Mouse (Mus musculus) hindbrain, postnatal 0 days (tissue): ENCODE measurements around the gene Pid1. TPM values are rescaled to one million over a fixed set of nuclear protein-coding genes. Genes with fewer than 3 reads are reported as not detected.

Experiments used
- ATAC-seq: fragments of 200-750 bp; cut with Nextera tagmentation; 2 replicates; pipeline ENCODE4 v1.8.0; 2017; ENCODE audit warnings: mild to moderate bottlenecking, moderate TSS enrichment, moderate library complexity
- DNase-seq: peaks from one replicate; pipeline ENCODE4 v3.0.0-alpha.2; 2015; ENCODE audit warnings: low spot score
- H3K27ac ChIP-seq: fragments of 300-500 bp; sonication (generic); 2 replicates; pipeline ENCODE4 v1.5.1; 2014; ENCODE audit warnings: mild to moderate bottlenecking
- H3K27me3 ChIP-seq: fragments of 300-500 bp; sonication (generic); 2 replicates; pipeline ENCODE4 v1.6.1; 2014; ENCODE audit warnings: low read length, mixed read lengths; ENCODE audit not compliant: insufficient read depth
- H3K36me3 ChIP-seq: fragments of 300-500 bp; sonication (generic); 2 replicates; pipeline ENCODE4 v1.6.1; 2014; ENCODE audit warnings: low read length, mixed read lengths; ENCODE audit not compliant: insufficient read depth
- H3K4me1 ChIP-seq: fragments of 300-500 bp; sonication (generic); 2 replicates; pipeline ENCODE4 v1.6.1; 2014; ENCODE audit warnings: antibody characterized with exemption, low read length, mixed read lengths; ENCODE audit not compliant: insufficient read depth
- H3K4me2 ChIP-seq: fragments of 300-500 bp; sonication (generic); 2 replicates; pipeline ENCODE4 v1.6.1; 2014; ENCODE audit warnings: low read depth, mild to moderate bottlenecking, low read length, moderate library complexity, mixed read lengths
- H3K4me3 ChIP-seq: fragments of 300-500 bp; sonication (generic); 2 replicates; pipeline ENCODE4 v1.5.1; 2014; ENCODE audit warnings: low read length
- H3K9ac ChIP-seq: fragments of 300-500 bp; sonication (generic); replicated peaks from 2 replicates; pipeline ENCODE4 v1.6.1; 2014; ENCODE audit warnings: mild to moderate bottlenecking, low read length, moderate library complexity, mixed read lengths
- H3K9me3 ChIP-seq: fragments of 300-500 bp; sonication (generic); 2 replicates; pipeline ENCODE4 v1.6.1; 2016; ENCODE audit warnings: low read length, mixed read lengths
- CTCF ChIP-seq: IDR thresholded peaks from 2 replicates; pipeline ENCODE4 v1.5.1; 2016; ENCODE audit warnings: antibody characterized with exemption, control low read depth, low read depth
- WGBS: fragments of 180-500 bp; shearing (Covaris S2); extraction: QIAGEN DNeasy Blood & Tissue Kit; methylation state at CpG from one replicate; pipeline ENCODE4 v1.1.7; 2014; 5-methylcytosine and 5-hydroxymethylcytosine counted together
- polyA plus RNA-seq: library from polyadenylated mRNA; unstranded; fragments of >200 nt; fragmentation: Nextera tagmentation; extraction: Ambion mirVana; gene quantifications from 2 replicates; pipeline ENCODE4 v1.2.1, GENCODE M21; 2015
- total RNA-seq: library from RNA; depleted of rRNA; stranded (reverse); fragments of >200 nt; gene quantifications from 2 replicates; pipeline ENCODE4 v1.2.3, GENCODE M21; 2014

The Pid1 gene
- total and polyA plus RNA-seq, 2 experiments from 2014 or later: 71.1 to 74.9 TPM

GRCm38 (mm10) chr1:84087957-84088356, 276.0 kb downstream of the Pid1 start:
- Histone ChIP-seq H3K36me3 (no peaks in the 10 kb centered on the region), H3K4me1 (no peaks in the 10 kb centered on the region), H3K27ac (no peak overlapping the region), H3K9me3 (no peaks in the 10 kb centered on the region), H3K9ac (no peak overlapping the region), H3K4me3 (no peak overlapping the region), H3K27me3 (no peaks in the 10 kb centered on the region), H3K4me2 (no peak overlapping the region)
- DNase-seq (no peak), ATAC-seq (no peak)
- WGBS: 70% methylated on average over 2 of the region's 2 CpGs
- no peak for TF ChIP-seq CTCF

GRCm38 (mm10) chr1:84087325-84087724, 276.7 kb downstream of the Pid1 start:
- no peak overlapping the region for H3K4me2 ChIP-seq
- H3K4me1 ChIP-seq: no peaks in the 10 kb centered on the region
- H3K9me3 ChIP-seq: no peaks in the 10 kb centered on the region
- no peak overlapping the region for H3K4me3 ChIP-seq
- ATAC-seq: no peak
- no peaks in the 10 kb centered on the region for H3K36me3 ChIP-seq
- H3K27ac ChIP-seq: no peak overlapping the region; the same call in 1 of the 2 replicates
- H3K27me3 ChIP-seq: no peaks in the 10 kb centered on the region
- H3K9ac ChIP-seq: no peak overlapping the region
- no peak for TF ChIP-seq CTCF
- DNase-seq: no peak
- 54% methylated on average over 6 of the region's 6 CpGs for WGBS

- TF ChIP-seq CTCF: no peak
- no peaks in the 10 kb centered on the region for H3K36me3 ChIP-seq
- 24% methylated on average over 1 of the region's 1 CpGs for WGBS
- no peak overlapping the region for H3K4me2 ChIP-seq
- no peak overlapping the region for H3K27ac ChIP-seq
- H3K27me3 ChIP-seq: no peaks in the 10 kb centered on the region
- H3K4me3 ChIP-seq: no peak overlapping the region
- H3K9me3 ChIP-seq: no peaks in the 10 kb centered on the region
- H3K4me1 ChIP-seq: no peaks in the 10 kb centered on the region
- ATAC-seq: no peak
- H3K9ac ChIP-seq: no peak overlapping the region
- no peak for DNase-seq
These were observed 277.5 kb downstream of the Pid1 start for GRCm38 (mm10) chr1:84086486-84086885.

- DNase-seq: no peak
- H3K27me3 ChIP-seq: no peaks in the 10 kb centered on the region
- H3K4me1 ChIP-seq: no peaks in the 10 kb centered on the region
- no peak overlapping the region for H3K4me2 ChIP-seq
- no peaks in the 10 kb centered on the region for H3K36me3 ChIP-seq
- no peak overlapping the region for H3K4me3 ChIP-seq
- 85% methylated on average over 3 of the region's 3 CpGs for WGBS
- no peak for ATAC-seq
- H3K27ac ChIP-seq: no peak overlapping the region
- no peaks in the 10 kb centered on the region for H3K9me3 ChIP-seq
- H3K9ac ChIP-seq: no peak overlapping the region
- no peak for TF ChIP-seq CTCF
These were observed 278.6 kb downstream of the Pid1 start for GRCm38 (mm10) chr1:84085361-84085760.

GRCm38 (mm10) chr1:84079566-84079965, 284.4 kb downstream of the Pid1 start:
- H3K27ac ChIP-seq: peak overlapping the region; percentile 20; the same call in 1 of the 2 replicates
- H3K4me2 ChIP-seq: no peak overlapping the region
- DNase-seq: peak; percentile 37

GRCm38 (mm10) chr1:84077023-84077422, 287.0 kb downstream of the Pid1 start:
- ATAC-seq (no peak), DNase-seq (no peak)
- Histone ChIP-seq H3K36me3 (no peaks in the 10 kb centered on the region), H3K4me1 (no peaks in the 10 kb centered on the region), H3K9me3 (no peaks in the 10 kb centered on the region), H3K27me3 (no peaks in the 10 kb centered on the region), H3K27ac (no peak overlapping the region), H3K9ac (no peak overlapping the region), H3K4me2 (no peak overlapping the region), H3K4me3 (no peak overlapping the region)
- TF ChIP-seq CTCF: no peak
- WGBS: 65% methylated on average over 1 of the region's 1 CpGs

More at GRCm38 (mm10) chr1:84079566-84079965, 284.4 kb downstream of the Pid1 start:
- ATAC-seq: 0 out of 2 replicates have a peak, but pooled peaks have one; percentile 24
- no peak overlapping the region for H3K4me3 ChIP-seq
- TF ChIP-seq CTCF: no peak
- no peaks in the 10 kb centered on the region for H3K4me1 ChIP-seq
- no peaks in the 10 kb centered on the region for H3K36me3 ChIP-seq
- 42% methylated on average over 8 of the region's 8 CpGs for WGBS
- H3K9ac ChIP-seq: no peak overlapping the region
- no peaks in the 10 kb centered on the region for H3K27me3 ChIP-seq
- no peaks in the 10 kb centered on the region for H3K9me3 ChIP-seq

GRCm38 (mm10) chr1:84056884-84057630, 306.9 kb downstream of the Pid1 start:
- ATAC-seq: no peak

More at GRCm38 (mm10) chr1:84056884-84057630, 306.9 kb downstream of the Pid1 start:
- H3K4me2 ChIP-seq: no peak overlapping the region
- no peaks in the 10 kb centered on the region for H3K36me3 ChIP-seq
- H3K4me3 ChIP-seq: no peak overlapping the region
- H3K27me3 ChIP-seq: no peaks in the 10 kb centered on the region
- no peaks in the 10 kb centered on the region for H3K9me3 ChIP-seq
- no peak for TF ChIP-seq CTCF
- H3K9ac ChIP-seq: no peak overlapping the region
- H3K4me1 ChIP-seq: no peaks in the 10 kb centered on the region
- H3K27ac ChIP-seq: no peak overlapping the region
- WGBS: 53% methylated on average over 5 of the region's 5 CpGs
- no peak for DNase-seq
